Mouse (Mus musculus) layer of hippocampus, adult 11-12 months (tissue): ENCODE results near the gene Madcam1.
A peak's percentile ranks its signal among the peaks of the same experiment; 100 is the strongest.

ENCODE experiments used
- DNase-seq: peaks from one replicate; pipeline ENCODE4 v3.0.0; 2022; ENCODE audit warnings: low spot score

Gene Madcam1

DNA sequence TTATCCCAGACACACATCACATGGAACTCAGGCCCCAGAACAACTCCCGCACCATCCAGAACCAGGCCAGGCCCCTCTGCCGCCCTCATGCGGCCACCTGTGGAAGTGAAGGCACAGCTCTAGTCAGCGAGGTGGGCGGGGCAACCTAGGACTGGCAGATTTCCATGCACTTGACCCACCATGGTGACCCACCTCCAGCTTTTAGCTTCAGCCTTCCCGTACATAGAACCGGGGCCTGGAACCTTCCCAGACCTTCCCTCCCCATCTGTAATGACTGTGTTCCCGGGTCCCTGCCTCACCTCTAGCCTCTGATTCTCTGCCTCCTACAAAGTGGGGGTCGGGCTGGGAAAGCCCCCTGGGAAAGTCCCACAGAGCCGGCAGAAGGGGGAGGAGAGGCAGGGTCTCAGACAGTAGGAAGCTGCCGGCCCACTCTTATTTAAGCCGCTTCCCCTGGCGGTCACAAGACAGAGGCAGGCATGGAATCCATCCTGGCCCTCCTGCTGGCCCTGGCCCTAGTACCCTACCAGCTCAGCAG is at the start of gene Madcam1:
Gene Madcam1, plus strand, starts transcription at position 429 of the 535 bp plus-strand sequence.
- DNase-seq, result peak; percentile 63

DNA sequence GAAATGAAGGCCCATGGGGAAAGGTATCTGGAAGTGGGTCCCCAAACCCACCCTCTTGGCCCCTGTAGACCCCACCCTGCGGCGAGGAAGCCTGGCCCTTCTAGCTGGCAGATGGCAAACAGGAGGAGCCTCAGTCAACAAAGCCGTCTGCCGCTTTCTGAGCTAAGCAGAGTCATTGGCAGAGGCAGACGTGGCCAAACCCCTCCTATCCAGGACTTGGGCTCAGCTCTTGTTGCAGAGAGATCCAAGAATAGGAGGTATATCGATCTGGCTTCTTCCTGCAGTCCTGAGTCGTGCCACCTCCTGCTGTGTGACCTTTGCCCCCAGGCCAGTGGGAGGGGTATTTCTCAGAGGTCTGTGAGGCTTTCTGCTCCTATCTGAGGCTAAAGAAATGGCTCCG is 48.5 kb upstream of the Madcam1 start:
- DNase-seq, result no peak

DNA sequence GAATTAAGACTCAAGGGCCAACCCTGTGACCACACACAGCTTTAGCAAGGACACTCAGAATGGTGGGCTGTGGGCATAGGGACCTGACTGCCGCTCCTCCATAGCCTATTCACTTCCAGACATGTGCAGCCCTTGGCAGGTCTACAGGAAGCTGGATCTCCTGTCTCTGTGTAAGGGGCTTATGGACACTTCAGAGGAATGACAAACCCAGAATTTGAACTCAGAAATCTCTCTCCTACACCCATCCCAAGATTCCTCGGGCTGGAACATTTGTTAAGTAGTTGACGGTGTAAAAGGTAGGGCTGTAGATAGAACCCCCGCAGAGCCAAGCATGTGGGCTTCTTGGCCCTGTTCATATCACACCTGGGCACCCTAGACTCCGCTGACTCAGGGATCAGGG is 48.0 kb upstream of the Madcam1 start:
- DNase-seq, result no peak

DNA sequence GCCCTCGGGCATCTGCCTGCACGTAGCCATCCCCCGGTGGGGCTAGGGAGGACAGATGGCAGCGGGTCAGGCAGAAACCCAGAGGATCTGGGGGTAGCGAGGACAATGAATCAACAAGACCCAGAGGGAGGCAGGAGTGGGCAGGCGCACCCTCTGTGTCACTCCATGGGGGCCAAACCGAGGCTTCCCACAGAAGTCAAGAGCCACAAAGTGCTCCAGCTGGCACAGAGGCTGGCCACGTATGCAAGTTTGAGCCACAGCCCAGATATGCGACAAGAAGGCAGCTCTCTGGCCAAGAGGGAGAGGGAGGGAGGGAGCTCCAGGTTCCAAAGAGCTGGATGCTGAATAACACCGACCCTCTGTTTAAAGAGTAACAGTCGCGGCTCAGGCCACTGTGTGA is 40.4 kb upstream of the Madcam1 start:
- DNase-seq, result no peak

DNA sequence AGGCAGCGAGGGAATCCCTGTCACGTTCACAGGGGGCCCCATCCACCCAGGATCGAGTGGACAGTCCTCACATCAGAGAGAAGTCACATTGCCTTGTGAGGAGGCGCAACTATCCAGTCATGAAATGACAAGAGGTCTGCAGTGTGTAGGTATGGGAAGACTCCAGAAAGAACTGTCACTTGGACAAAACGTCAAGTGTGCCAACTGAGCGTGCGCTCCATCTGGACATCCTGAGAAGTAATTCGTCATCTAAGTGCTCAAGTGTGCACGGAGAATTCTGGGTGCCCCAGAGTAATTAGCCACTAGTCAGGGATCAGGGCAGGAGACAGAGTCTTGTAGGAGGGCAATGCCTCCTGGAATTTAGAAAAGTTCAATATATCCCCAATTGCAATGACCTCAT is 39.0 kb upstream of the Madcam1 start:
- DNase-seq, result no peak

DNA sequence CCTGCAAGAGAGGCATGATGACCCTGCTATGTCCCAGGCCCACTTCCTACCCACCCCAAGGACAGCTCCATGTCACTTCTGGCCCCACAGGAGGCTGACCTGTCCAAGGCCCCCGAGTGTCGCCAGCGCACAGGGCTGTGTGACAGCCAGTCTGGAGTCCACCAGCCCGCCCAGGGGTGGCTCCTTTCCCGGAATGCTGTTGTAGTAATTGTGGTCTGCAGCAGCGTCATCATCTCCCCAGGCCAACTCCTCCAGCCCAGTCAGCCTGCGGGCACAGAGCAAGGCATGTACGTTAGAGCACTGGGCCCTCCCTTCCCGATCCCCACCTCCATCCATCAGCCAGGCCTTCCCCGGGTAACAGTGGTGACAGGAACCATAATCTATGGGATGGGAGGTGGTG is 38.2 kb upstream of the Madcam1 start:
- no peak for DNase-seq

DNA sequence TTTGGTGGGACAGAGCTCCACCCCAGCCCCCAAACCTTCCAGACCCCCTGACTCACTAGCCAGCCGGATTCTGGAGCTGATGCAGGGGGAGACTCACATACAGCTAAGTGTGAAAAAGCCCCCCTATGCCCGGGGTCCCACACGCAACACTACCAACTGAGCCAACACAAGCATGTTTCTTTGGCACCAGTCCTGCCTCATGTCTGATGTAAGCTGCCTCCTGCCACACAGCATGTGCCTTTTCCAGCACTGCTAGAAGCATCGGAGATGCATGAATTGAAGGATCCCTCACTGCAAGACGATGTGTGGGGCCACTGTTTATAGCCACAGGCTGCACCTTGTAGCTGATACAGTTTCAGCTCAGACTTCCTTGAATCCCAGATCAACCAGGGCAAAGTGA is 36.0 kb upstream of the Madcam1 start:
- no peak for DNase-seq

DNA sequence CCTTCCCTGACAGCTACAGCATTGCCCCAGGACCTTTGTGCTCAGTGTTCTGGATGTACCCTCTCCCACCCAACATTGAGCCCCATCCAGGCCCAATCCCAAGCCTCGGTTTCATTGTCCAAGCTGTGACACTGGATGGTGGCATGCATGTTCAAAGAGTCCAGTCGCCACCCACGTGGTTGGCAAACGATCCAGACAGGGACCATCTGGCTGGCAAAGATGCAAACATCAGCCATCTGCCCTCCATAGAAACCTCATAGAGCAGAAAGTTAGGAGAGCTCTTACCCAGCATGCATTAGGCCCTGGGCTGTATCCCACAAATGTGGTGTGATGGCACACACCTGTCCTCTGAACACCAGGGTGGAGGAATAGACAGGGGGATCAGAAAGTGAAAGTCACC is 32.9 kb upstream of the Madcam1 start:
- DNase-seq, result peak; percentile 72

DNA sequence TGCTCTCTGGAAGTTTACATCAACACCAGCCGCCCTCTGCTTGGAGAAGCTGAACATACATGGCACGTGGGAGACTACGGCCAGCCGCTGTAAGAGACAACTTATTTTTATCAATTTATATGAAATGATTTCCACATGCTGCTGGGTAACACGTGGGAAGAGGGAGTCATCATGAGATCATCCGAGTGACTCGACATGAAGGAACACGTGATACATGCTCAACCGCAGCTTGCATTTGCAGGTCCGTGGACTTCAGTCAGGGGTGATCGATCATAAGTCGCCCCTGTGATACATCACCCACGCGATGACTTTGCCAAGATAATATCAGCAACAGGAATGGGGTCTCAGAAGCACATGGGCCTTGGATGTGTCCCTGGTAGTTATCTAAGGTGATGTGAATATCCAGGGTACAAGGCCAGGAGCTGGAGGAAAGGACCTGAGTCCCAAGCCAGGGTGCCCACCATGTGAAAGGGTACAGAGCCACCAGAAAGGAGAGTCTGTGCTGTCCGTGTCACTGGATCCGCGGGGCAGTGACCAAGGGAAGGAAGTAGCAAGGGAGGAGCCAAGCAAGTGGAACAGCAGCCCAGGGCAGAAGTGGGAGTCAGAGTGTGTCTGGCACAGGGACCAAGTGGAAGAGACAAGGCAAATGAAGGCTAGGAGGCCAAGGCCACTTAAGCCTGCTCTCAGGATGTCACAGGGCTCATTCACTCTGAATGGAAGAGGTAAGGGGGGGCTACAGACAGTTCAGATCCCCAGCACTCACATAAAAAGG is 31.2 kb upstream of the Madcam1 start:
- no peak for DNase-seq

DNA sequence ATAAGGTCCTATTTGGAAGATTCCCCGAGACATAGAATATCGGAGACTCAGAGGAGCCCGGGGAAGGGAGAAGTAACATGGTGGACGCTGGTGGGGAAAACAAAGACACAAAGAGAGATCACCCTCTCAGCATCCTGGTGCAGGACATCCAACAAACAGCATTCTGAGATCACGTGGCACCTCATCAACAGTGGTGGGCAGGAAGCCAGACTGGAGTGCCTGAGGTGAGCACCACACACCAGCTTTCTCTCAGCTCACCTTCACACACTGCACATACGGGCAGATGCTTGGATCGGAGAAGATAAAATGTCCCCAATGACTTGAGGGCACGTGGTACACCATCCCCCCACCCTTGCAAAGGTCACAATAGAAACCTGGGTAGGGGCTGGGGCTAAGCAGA is 28.1 kb upstream of the Madcam1 start:
- DNase-seq, result no peak

DNA sequence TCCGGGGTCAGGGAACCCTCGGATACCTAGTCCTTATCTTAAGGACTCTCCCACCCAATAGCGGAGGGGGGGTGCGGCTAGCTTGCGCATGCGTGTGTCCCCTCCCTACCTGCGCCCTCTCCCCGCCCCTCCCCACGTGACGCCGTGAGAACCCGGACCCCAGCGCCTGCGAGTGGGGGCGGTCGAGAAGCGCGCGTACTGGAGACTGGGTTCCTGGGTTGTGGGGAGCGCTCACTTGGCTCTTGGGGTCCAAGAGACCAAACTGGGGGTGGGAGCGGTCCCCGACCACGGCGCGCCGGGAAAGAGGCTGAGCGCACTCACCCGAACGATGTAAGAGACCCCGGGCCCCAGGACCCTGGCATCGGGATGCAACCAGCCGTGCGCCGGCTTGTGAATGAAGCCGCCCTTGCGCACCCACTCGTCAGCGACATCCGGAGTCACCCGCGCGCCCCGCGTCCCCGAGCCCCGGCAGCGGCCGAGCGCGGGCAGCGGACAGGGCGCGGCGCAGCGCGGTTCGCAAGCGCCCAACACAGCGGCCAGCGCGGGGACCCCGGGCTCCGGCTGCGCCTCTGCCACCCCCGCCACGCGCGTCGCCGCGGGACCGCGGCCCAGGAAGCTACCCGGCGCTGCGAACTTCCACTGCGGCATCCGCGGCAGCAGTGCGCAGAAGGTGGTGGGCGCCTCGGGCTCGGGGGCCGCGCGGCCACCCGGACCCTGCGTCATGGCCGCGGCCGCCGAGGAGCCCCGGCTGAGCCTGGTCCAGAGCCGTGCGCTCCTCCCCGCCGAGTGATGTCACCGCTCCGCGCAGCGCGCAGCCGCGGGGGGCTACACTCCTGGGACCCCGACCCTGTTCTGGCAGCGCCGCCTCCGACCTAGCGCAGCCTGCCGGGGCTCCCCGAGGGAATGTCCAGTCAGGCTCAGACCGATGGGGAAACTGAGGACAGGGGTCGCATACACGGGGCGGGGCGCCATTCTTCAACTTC is 26.9 kb upstream of the Madcam1 start, which contains the start of gene Shc2:
Gene Shc2, minus strand, starts transcription at position 791 of the 983 bp plus-strand sequence.
- peak; percentile 77 for DNase-seq

DNA sequence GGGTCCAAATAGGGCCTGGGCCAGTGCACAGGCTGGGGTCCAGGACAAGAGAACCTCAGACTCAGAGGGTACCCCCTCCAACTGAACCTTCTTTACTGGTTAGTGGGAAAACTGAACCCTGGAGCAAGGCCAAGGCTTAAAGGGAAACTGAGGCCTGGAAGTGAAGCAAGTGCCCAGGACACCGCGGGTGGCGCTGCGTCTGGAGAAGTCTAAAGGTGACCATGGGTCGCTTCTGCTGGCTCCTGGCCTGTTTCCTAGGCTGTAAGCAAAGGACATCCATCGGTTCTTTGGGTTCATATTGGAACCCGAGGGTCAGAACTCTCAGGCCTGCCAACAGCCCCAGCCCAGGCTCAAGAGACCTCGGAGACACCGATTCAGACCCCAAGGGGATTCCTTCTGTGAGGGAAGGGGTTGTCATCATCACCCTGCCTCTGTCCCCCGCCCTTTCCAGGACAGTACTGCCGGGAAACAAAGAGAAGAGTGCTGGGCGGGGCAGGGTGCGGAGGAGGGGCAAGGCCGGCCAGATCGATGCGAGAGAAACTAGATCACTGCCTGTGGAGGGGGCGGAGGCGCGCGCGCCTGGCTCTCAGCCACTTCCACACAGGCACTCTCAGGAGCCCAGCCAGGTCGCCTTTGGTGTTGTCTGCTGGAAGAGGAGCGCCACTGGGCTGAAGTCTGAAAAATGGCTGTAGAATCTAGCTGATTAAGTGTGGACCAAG is 25.7 kb upstream of the Madcam1 start:
- DNase-seq, result peak; percentile 65

DNA sequence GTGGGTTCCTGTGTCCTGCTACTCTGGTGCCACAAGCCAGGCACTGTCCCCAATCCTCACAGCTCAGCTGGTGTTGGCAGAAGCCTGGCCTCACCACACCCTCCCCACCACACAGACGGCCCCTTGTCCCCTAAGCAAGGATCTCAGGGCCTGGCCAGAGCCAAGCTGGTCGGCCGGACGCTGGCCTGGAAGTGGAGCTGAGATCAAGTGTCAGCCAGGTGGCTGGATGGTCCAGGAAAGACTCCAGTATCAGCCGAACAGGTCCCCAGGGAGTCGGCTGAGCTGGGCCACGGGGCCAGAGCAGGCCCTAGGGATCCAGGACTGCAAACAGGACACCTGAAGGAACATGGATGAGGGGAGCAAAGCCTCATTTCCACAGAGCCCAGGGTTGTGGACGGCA is 18.6 kb upstream of the Madcam1 start, which contains the start of gene Odf3l2:
Gene Odf3l2, minus strand, starts transcription at position 28 of the 400 bp plus-strand sequence.
- no peak for DNase-seq

DNA sequence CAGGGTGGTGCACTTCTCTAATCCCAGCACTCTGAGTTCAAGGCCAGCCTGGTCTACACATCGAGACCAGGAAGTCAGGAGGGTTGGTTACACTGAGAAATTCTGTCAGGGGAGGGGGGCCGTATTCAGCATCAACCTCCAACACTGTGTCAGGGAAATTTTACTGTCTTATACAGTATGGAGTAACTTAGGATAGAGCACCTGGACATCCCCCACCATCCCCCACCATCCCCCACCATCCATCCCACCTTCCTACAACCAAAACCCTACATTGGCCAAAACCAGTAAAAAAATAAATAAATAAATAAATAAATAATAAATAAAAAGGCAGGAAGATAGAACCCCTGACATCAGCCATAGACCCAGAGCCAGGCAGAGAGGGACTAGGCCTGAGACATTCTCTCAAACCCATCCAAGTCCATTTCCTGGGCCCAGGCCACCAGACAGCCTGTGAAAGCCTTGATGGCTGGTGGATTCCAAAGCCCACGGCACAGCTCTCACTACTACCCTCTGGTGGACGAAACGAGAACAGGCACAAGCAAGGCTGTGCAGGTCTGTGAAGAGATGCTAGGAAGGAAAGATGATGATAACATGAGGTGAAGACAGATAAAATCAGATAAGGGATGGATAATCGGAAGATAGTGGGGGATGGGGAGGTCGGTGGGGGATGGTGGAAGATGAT is 15.1 kb upstream of the Madcam1 start:
- peak; percentile 88 for DNase-seq

DNA sequence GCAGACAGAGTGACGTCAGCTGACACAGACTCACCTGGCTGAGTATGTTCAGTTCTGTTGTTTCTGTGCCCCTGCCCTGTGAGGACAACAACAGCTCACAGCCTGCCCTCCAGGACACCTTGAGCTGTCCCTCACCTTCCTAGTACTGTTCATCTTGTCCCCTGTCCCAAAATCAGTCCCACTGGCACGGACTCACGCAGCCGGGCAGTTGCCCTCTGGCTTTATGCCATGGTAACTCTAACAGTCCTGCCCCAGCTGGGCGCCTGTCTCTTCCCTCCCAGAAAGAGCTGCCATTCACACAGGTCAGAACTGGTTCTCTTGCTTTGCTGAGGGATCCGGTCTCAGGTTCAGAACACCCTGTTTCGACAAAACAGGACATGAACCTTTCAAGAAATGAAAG is 11.6 kb upstream of the Madcam1 start:
- DNase-seq, result no peak

DNA sequence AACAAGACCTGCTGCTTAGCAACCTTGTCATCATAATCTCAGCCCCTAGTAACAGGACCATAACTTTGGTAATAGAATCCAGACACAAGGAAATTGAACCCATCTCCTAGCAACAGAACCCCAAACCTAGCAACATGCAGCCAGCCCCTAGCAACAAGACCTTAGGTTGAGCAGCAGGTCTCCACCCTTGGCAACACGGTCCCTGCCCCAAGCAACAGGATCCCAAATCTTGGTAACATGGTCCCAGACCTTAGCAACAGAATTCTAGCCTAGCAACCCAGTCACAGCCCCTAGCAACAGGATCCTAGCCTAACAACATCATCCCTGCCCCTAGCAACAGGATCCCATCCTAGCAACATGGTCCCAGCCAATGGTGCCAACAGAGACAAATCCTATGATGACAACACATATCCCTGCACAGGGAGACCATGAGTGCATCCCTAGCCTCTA is 9.4 kb upstream of the Madcam1 start:
- peak; percentile 61 for DNase-seq

DNA sequence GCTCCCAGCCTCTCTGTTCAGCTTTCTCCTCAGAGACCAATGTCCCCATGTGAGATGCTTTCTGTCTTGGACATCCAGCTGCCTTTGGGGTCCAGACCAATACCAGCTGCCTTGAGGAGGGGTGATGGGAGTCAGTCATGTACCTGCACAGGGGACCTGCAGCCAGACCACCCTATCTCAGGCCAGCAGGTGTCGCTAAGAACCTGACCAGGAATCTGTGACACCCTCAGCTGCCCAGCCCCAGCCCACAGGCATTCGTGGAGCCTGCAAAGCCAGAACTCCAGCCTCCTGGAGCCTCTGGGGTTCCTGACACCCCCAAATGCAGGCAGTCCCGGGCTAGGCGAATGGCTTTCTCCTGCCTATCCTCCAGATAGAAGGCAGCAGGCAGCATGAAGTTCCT is 5.5 kb upstream of the Madcam1 start:
- DNase-seq, result no peak

DNA sequence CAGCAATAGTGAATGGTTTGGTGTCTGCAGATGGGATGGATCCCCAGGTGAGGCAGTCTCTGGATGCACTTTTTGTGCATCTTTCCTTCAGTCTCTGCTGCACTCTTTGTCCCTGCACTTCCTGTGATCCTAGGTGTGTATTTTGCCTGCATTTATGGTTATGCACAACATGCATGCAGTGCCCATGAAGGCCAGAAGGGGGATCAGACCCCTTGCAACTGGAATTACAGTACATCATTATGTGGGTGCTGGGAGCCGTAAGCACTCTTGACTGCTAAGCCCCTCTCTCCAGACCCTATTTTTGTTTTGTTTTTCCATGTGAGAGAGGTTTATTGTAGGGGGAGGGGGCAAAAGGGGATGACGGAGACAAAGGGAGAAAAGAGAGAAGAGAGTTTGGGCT is 4.1 kb upstream of the Madcam1 start:
- DNase-seq, result no peak

DNA sequence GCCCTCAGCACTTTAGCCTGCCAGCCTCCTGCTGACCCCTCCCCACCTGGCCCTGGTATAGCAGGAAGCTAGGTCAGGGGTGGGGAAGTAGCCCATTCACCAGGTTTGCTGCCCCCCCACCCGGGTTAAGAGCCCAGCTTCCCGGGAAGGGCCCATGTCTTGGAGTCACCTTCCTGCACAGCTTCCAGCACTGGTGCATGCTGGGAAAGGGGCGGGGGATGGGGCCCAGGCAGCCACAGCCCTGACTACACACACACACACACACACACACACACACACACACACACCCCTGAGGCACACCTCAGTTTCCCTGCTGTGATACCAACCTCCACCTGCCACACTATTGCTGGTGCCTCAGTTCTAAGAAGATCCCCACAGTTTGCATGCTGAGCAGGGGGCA is 2.5 kb upstream of the Madcam1 start:
- no peak for DNase-seq

DNA sequence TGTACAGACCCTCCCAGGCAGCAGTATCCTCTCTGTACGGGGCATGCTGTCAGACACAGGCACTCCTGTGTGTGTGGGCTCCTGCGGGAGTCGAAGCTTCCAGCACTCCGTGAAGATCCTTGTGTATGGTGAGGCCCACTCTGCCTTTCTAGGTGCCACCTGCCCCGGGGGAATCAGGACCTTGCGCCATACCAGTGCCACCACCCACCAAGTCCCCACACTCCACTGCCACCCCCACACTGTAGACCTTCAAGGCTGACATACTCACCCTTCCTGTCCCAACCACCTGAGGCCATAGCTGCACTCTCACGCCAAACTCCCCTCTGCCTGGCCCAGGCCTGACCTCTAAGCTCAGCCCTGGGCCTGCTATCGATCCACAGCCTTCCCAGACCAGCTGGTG is 692 bp downstream of the Madcam1 start:
- no peak for DNase-seq

DNA sequence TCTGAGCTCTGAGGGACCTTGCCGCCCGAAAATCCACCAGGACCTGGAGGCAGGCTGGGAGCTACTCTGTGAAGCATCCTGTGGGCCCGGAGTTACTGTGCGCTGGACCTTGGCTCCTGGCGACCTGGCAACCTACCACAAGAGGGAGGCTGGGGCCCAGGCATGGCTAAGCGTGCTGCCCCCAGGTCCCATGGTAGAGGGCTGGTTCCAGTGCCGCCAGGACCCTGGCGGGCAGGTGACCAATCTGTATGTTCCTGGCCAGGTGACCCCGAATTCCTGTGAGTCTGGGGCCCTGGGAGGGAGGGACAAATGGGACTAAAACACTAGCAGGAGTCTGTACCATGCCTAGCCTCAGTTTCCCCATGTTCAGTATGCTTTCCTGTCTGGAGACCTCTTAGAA is 2.1 kb downstream of the Madcam1 start:
- DNase-seq, result no peak
